Comparison of ENCODE assay signal across 21 mouse cellular contexts in the genomic region with DNA sequence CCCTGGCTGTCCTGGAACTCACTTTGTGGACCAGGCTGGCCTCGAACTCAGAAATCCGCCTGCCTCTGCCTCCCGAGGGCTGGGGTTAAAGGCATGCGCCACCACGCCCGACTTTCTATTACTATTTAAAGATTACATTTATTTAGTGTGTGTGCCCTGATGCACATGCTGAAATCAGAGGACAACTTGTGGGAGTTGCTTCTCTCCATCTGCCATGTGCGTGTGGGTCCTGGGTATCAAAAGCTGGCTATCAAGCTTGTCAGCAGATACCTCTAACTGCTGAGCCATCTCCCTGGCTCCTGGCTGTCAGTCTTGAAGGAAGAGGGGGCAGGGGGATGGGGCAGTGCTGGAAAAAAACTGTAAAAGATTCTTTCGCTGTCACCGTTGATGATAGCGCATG. TPM values are rescaled to one million over a fixed set of nuclear protein-coding genes. Genes with fewer than 3 reads are reported as not detected.
DNase-seq lines count a peak whose midpoint lies in the region; ATAC-seq lines count a peak whose summit lies in the region.
"Had no signal": no experiment of that assay in that cellular context is flagged by ENCODE, and none has a peak within 500 bp of the region (broad histone marks: within the 10 kb centered on the region; RNA-seq: fewer than 3 reads in every experiment).

No protein-coding gene starts in this region.

- no peak overlapping the region; the same call in 1 of the 2 replicates for H3K27ac ChIP-seq in midbrain, embryonic 14.5 days (replicated peaks; ENCODE audit: low read depth, low read length)
- H3K27ac ChIP-seq in midbrain, embryonic 10.5 days (replicated peaks), result no peak overlapping the region
- H3K27ac ChIP-seq: embryonic facial prominence, embryonic 13.5 days; embryonic facial prominence, embryonic 15.5 days; forebrain, embryonic 10.5 days; forebrain, embryonic 12.5 days had no signal

- no peaks in the 10 kb centered on the region for H3K36me3 ChIP-seq in midbrain, embryonic 14.5 days (ENCODE audit: control insufficient read depth, insufficient read depth, low read length)
- H3K36me3 ChIP-seq in midbrain, embryonic 10.5 days, result no peaks in the 10 kb centered on the region
- H3K36me3 ChIP-seq: embryonic facial prominence, embryonic 13.5 days; embryonic facial prominence, embryonic 15.5 days; forebrain, embryonic 10.5 days; forebrain, embryonic 12.5 days had no signal

- WGBS in midbrain, embryonic 14.5 days, result 84% methylated on average over 10 of the region's 10 CpGs
- WGBS in midbrain, embryonic 10.5 days, result 92% methylated on average over 10 of the region's 10 CpGs

- no peak overlapping the region for H3K4me3 ChIP-seq in midbrain, embryonic 14.5 days (replicated peaks; ENCODE audit: low read depth, low read length)
- H3K4me3 ChIP-seq in midbrain, embryonic 10.5 days, result no peak overlapping the region
- H3K4me3 ChIP-seq: embryonic facial prominence, embryonic 13.5 days; embryonic facial prominence, embryonic 15.5 days; erythroblast, embryonic 14.5 days; forebrain, embryonic 10.5 days; forebrain, embryonic 12.5 days had no signal

- no peaks in the 10 kb centered on the region for H3K4me1 ChIP-seq in midbrain, embryonic 14.5 days (ENCODE audit: control insufficient read depth, insufficient read depth, low read length)
- H3K4me1 ChIP-seq in midbrain, embryonic 10.5 days, result peaks cover 6% of the 10 kb centered on the region
- H3K4me1 ChIP-seq: embryonic facial prominence, embryonic 13.5 days; embryonic facial prominence, embryonic 15.5 days; forebrain, embryonic 12.5 days had no signal

- ATAC-seq in midbrain, embryonic 14.5 days (ENCODE audit: low FRiP score, low TSS enrichment), result no peak
- ATAC-seq: forebrain, embryonic 14.5 days; forebrain, embryonic 16.5 days had no signal

- peak; percentile 45 for DNase-seq in layer of hippocampus, adult 9-11 months
- no peak for DNase-seq in layer of hippocampus, adult 9-10 months (ENCODE audit: low spot score)
- peak; percentile 28 for DNase-seq in midbrain, embryonic 14.5 days
- no peak for DNase-seq in midbrain, embryonic 10.5 days (ENCODE audit: low spot score)
- DNase-seq: adrenal gland, adult 2 months; adrenal gland, postnatal 10 days; adrenal gland, postnatal 25 days; cerebellum, adult 11 months; cerebellum, adult 18-20 months; cerebellum, adult 8-10 months; cerebellum, adult 9-11 months; cerebellum, postnatal 14 days; cerebellum, postnatal 36 days; embryo, embryonic 11 days had no signal

- no peak overlapping the region for H3K9ac ChIP-seq in midbrain, embryonic 14.5 days (replicated peaks; ENCODE audit: low read length)
- H3K9ac ChIP-seq: embryonic facial prominence, embryonic 13.5 days; embryonic facial prominence, embryonic 15.5 days; forebrain, embryonic 12.5 days had no signal

- no peaks in the 10 kb centered on the region for H3K27me3 ChIP-seq in midbrain, embryonic 14.5 days (ENCODE audit: control insufficient read depth, insufficient read depth, low read length)
- no peaks in the 10 kb centered on the region for H3K27me3 ChIP-seq in midbrain, embryonic 10.5 days (ENCODE audit: low read depth, poor library complexity, severe bottlenecking)
- H3K27me3 ChIP-seq: embryonic facial prominence, embryonic 13.5 days; embryonic facial prominence, embryonic 15.5 days had no signal

- no peaks in the 10 kb centered on the region for H3K9me3 ChIP-seq in midbrain, embryonic 14.5 days (ENCODE audit: control insufficient read depth, low read length)
- H3K9me3 ChIP-seq in midbrain, embryonic 10.5 days (replicated peaks), result no peaks in the 10 kb centered on the region
- H3K9me3 ChIP-seq: embryonic facial prominence, embryonic 13.5 days; embryonic facial prominence, embryonic 15.5 days; forebrain, embryonic 10.5 days; forebrain, embryonic 12.5 days had no signal

- H3K4me2 ChIP-seq in midbrain, embryonic 14.5 days (ENCODE audit: low read length), result no peak overlapping the region
- H3K4me2 ChIP-seq: embryonic facial prominence, embryonic 13.5 days; embryonic facial prominence, embryonic 15.5 days; forebrain, embryonic 12.5 days had no signal

RNA-seq across cellular contexts. Expression of a gene that starts 11.4 kb away (rescaled TPM):
- 0.07 and 0.19 TPM in 2 replicates for polyA plus RNA-seq in midbrain, embryonic 14.5 days (2014; fragmentation: Nextera tagmentation; extraction: Ambion mirVana)
- polyA plus RNA-seq in midbrain, embryonic 10.5 days (2016; fragmentation: Nextera tagmentation; extraction: Ambion mirVana), result 0.09 and 0.16 TPM in 2 replicates
- polyA plus RNA-seq: erythroblast, embryonic 14.5 days had no signal

Comparison
In these comparisons a context has a peak if more than half of its experiments do, and no peak if none do; other contexts are left out.
1. DNase-seq: peak in layer of hippocampus, adult 9-11 months (single experiment) and midbrain, embryonic 14.5 days (single experiment); none in layer of hippocampus, adult 9-10 months (single experiment) and midbrain, embryonic 10.5 days (single experiment).